Mouse (Mus musculus) liver, embryonic 16.5 days (tissue): ENCODE results near the gene Prmt7. TPM values are rescaled to one million over a fixed set of nuclear protein-coding genes. Genes with fewer than 3 reads are reported as not detected.

ENCODE experiments used
- ATAC-seq: fragments of 200-750 bp; cut with Nextera tagmentation; 2 replicates; pipeline ENCODE4 v1.8.0; 2017; ENCODE audit warnings: low read depth, mild to moderate bottlenecking, moderate number of reproducible peaks, moderate library complexity
- H3K27ac ChIP-seq: fragments of 300-500 bp; sonication (generic); 2 replicates; pipeline ENCODE4 v1.5.1; 2014; ENCODE audit warnings: mild to moderate bottlenecking, low read length
- H3K27me3 ChIP-seq: fragments of 300-500 bp; sonication (generic); 2 replicates; pipeline ENCODE4 v1.6.1; 2014; ENCODE audit warnings: low read depth, low read length, mixed read lengths; ENCODE audit not compliant: control insufficient read depth, insufficient read depth
- H3K36me3 ChIP-seq: fragments of 300-500 bp; sonication (generic); 2 replicates; pipeline ENCODE4 v1.6.1; 2014; ENCODE audit warnings: mild to moderate bottlenecking; ENCODE audit not compliant: control insufficient read depth, insufficient read depth
- H3K4me1 ChIP-seq: fragments of 300-500 bp; sonication (generic); 2 replicates; pipeline ENCODE4 v1.6.1; 2014; ENCODE audit warnings: low read depth, low read length, mixed read lengths; ENCODE audit not compliant: control insufficient read depth
- H3K4me2 ChIP-seq: fragments of 300-500 bp; sonication (generic); 2 replicates; pipeline ENCODE4 v1.6.1; 2014; ENCODE audit warnings: low read depth, low read length, mixed read lengths
- H3K4me3 ChIP-seq: fragments of 300-500 bp; sonication (generic); 2 replicates; pipeline ENCODE4 v1.5.1; 2014; ENCODE audit warnings: low read depth, mild to moderate bottlenecking, low read length
- H3K9ac ChIP-seq: fragments of 300-500 bp; sonication (generic); 2 replicates; pipeline ENCODE4 v1.6.1; 2014; ENCODE audit warnings: low read depth, low read length
- H3K9me3 ChIP-seq: fragments of 300-500 bp; sonication (generic); replicated peaks from 2 replicates; pipeline ENCODE4 v1.6.1; 2016; ENCODE audit warnings: low read length; ENCODE audit not compliant: control insufficient read depth
- WGBS: fragments of 180-500 bp; shearing (Covaris S2); extraction: QIAGEN DNeasy Blood & Tissue Kit; methylation state at CpG from one replicate; pipeline ENCODE4 v1.1.7; 2014; ENCODE audit not compliant: insufficient replicate concordance; 5-methylcytosine and 5-hydroxymethylcytosine counted together
- polyA plus RNA-seq: library from polyadenylated mRNA; unstranded; fragments of >200 nt; fragmentation: Nextera tagmentation; extraction: Ambion mirVana; gene quantifications from 2 replicates; pipeline ENCODE4 v1.2.1, GENCODE M21; 2015

Prmt7 gene
- polyA plus RNA-seq, 1 experiment from 2014 or later: 18.0 TPM

- no peak overlapping the region for H3K4me2 ChIP-seq
These were observed 60.1 kb downstream of the Prmt7 start for GRCm38 (mm10) chr8:106270804-106271203.

DNA sequence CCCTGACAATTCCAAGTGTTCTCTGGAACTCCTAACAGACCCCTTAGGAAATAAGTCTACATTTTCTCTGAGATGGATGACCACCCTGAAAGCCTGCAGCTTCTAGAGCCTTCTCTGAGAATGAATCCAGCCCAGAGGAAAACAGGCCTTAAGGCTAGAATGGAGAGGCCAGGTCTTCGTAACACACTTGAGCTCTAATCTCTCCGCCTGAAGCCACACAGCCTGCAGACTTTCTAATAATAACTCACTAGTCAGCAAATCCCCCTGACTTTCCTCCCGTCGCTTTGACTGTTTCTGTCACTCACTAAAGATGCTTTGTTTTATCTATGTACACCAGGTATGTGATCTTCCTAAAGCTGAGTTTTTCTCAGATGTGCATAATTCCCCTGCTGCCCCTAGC, 60.6 kb downstream of the Prmt7 start:
- ATAC-seq: no peak
- Histone ChIP-seq H3K27ac (no peak overlapping the region), H3K27me3 (no peaks in the 10 kb centered on the region), H3K36me3 (no peaks in the 10 kb centered on the region), H3K4me2 (no peak overlapping the region), H3K9me3 (no peaks in the 10 kb centered on the region), H3K4me1 (no peaks in the 10 kb centered on the region), H3K4me3 (no peak overlapping the region), H3K9ac (no peak overlapping the region)
- WGBS: 22% methylated on average over 4 of the region's 4 CpGs

More at GRCm38 (mm10) chr8:106270804-106271203, 60.1 kb downstream of the Prmt7 start:
- Histone ChIP-seq H3K27me3 (no peaks in the 10 kb centered on the region), H3K9me3 (no peaks in the 10 kb centered on the region), H3K27ac (no peak overlapping the region), H3K4me1 (no peaks in the 10 kb centered on the region), H3K9ac (no peak overlapping the region), H3K36me3 (no peaks in the 10 kb centered on the region), H3K4me3 (no peak overlapping the region)
- 49% methylated on average over 5 of the region's 5 CpGs for WGBS
- no peak for ATAC-seq

DNA sequence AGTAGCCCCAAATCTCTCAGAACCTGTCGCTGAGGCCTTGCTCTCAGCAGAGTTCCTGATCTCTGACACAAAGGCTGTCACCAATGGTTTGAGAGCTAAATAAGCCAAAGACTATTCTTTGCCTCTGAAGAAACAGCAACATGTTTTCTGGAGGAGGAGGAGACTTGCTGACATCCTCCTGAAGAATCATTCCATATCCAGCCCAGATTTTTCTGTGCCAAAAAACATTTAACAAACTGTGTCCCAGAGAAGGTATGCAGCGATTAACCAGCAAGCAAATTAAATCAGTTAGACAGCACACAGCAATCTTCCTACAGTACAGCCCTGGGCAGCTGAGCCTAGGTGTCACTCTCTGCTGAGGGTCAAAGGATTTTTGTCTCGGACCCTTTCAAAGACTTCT, 62.7 kb downstream of the Prmt7 start:
- Histone ChIP-seq H3K27ac (no peak overlapping the region), H3K27me3 (no peaks in the 10 kb centered on the region), H3K9ac (no peak overlapping the region), H3K4me3 (no peak overlapping the region), H3K9me3 (no peaks in the 10 kb centered on the region), H3K36me3 (no peaks in the 10 kb centered on the region), H3K4me2 (no peak overlapping the region), H3K4me1 (no peaks in the 10 kb centered on the region)
- ATAC-seq: no peak
- 59% methylated on average over 3 of the region's 3 CpGs for WGBS

DNA sequence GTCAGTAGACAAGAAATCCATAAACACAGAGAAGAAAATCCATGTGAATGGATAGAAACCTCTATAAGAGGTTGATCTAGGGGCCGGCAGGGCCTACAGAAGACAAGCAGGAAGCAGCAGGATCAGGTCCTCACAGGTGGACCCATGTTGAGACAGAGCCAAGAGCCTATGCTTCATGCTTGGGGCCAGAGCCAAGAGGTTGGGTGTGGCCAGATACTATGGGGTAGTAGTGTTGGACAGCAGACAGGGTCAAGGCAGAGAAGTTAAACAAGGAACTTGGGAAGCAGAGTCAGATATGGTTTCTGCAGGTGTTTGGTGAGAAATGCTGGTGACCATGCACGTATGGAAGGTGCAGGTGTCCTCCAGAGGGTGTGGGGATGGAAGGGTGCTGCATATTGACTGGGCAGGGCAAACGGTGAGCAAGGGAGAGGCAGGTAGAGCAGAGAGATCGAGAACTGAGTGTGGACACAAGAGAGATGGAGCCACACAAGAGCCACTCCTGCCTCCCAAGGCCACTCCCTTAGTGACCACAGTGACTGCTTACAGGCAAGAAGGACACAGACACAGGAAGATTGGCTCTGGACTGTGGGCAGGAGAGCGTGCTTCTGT, 66.1 kb downstream of the Prmt7 start:
- Histone ChIP-seq H3K9ac (no peak overlapping the region), H3K9me3 (no peaks in the 10 kb centered on the region), H3K4me2 (no peak overlapping the region), H3K27ac (no peak overlapping the region), H3K36me3 (no peaks in the 10 kb centered on the region), H3K4me3 (no peak overlapping the region), H3K4me1 (no peaks in the 10 kb centered on the region; the same call in 1 of the 2 replicates), H3K27me3 (no peaks in the 10 kb centered on the region)
- WGBS: 63% methylated on average over 5 of the region's 5 CpGs
- ATAC-seq: no peak

- Histone ChIP-seq H3K36me3 (no peaks in the 10 kb centered on the region), H3K4me3 (no peak overlapping the region), H3K4me2 (no peak overlapping the region), H3K27me3 (no peaks in the 10 kb centered on the region), H3K27ac (no peak overlapping the region), H3K9ac (no peak overlapping the region), H3K9me3 (no peaks in the 10 kb centered on the region), H3K4me1 (no peaks in the 10 kb centered on the region; the same call in 1 of the 2 replicates)
- WGBS: 49% methylated on average over 11 of the region's 11 CpGs
- ATAC-seq: no peak
These were observed 67.8 kb downstream of the Prmt7 start for GRCm38 (mm10) chr8:106278367-106279042.

DNA sequence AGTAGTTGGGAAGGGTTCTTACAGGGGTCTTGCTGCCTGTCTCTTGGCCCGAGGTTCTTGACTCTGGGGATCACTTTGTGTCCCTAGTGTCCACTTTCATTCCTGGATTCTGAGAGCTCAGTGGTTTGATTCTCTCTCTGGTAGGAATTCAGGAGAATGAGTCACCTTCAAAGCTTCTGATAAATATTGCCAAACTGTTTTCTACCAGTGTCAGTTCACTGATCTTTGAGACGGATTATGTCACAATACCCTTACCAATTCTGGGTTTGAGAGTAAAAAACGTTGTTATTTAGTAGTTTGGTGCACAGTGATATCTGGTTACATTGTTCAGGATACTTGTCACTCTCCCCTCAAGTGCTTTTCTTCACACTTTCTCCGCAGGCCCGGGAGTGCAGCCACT, 69.4 kb downstream of the Prmt7 start:
- no peaks in the 10 kb centered on the region for H3K27me3 ChIP-seq
- H3K4me2 ChIP-seq: no peak overlapping the region
- H3K9me3 ChIP-seq: no peaks in the 10 kb centered on the region
- no peaks in the 10 kb centered on the region; the same call in 1 of the 2 replicates for H3K4me1 ChIP-seq
- peak; percentile 45; the same call in 1 of the 2 replicates for ATAC-seq
- no peaks in the 10 kb centered on the region for H3K36me3 ChIP-seq
- no peak overlapping the region for H3K9ac ChIP-seq
- no peak overlapping the region for H3K27ac ChIP-seq
- no peak overlapping the region for H3K4me3 ChIP-seq
- WGBS: 49% methylated on average over 5 of the region's 5 CpGs

GRCm38 (mm10) chr8:106280844-106281243, 70.1 kb downstream of the Prmt7 start:
- ATAC-seq: no peak

GRCm38 (mm10) chr8:106287445-106287844, 76.7 kb downstream of the Prmt7 start:
- ATAC-seq: 0 out of 2 replicates have a peak, but pooled peaks have one; percentile 39
- no peaks in the 10 kb centered on the region for H3K27me3 ChIP-seq
- H3K9me3 ChIP-seq: no peaks in the 10 kb centered on the region
- 16% methylated on average over 2 of the region's 2 CpGs for whole genome bisulfite sequencing
- peaks cover 2% of the 10 kb centered on the region for H3K4me1 ChIP-seq
- H3K4me3 ChIP-seq: no peak overlapping the region
- no peaks in the 10 kb centered on the region for H3K36me3 ChIP-seq
- no peak overlapping the region for H3K9ac ChIP-seq
- H3K4me2 ChIP-seq: no peak overlapping the region
- H3K27ac ChIP-seq: no peak overlapping the region

More at GRCm38 (mm10) chr8:106280844-106281243, 70.1 kb downstream of the Prmt7 start:
- Histone ChIP-seq H3K4me3 (no peak overlapping the region), H3K36me3 (no peaks in the 10 kb centered on the region), H3K4me1 (no peaks in the 10 kb centered on the region; the same call in 1 of the 2 replicates), H3K9me3 (no peaks in the 10 kb centered on the region), H3K4me2 (no peak overlapping the region), H3K9ac (no peak overlapping the region), H3K27ac (no peak overlapping the region), H3K27me3 (no peaks in the 10 kb centered on the region)
- WGBS: 41% methylated on average over 4 of the region's 4 CpGs

DNA sequence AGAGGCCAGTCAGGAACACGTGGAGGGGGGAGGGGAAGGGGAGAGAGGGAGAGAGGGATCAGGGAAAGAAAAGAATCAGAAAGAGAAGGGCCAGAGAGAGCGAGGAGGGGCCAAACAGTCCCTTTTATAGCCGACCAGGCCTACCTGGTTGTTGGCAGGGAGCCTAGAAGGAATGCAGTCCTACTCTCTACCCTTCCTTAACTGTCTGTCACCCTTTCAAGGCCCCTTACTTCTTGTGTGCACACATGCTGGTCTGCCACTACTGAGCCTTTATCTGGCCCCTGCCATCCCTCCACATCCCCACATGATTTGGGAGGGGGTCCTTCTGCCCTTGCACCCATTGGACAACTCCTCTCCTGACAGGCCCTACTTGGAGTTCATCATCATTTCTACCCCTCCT, 78.0 kb downstream of the Prmt7 start:
- no peaks in the 10 kb centered on the region for H3K36me3 ChIP-seq
- no peak overlapping the region for H3K9ac ChIP-seq
- no peak overlapping the region for H3K4me3 ChIP-seq
- ATAC-seq: no peak
- no peak overlapping the region for H3K27ac ChIP-seq
- WGBS: 12% methylated on average over 3 of the region's 3 CpGs
- no peak overlapping the region for H3K4me2 ChIP-seq
- H3K27me3 ChIP-seq: no peaks in the 10 kb centered on the region
- H3K9me3 ChIP-seq: no peaks in the 10 kb centered on the region
- peaks cover 2% of the 10 kb centered on the region for H3K4me1 ChIP-seq
